Mouse (Mus musculus) left cerebral cortex, postnatal 36 days (tissue): ENCODE data around the gene Gm2564. TPM values are rescaled to one million over a fixed set of nuclear protein-coding genes. Genes with fewer than 3 reads are reported as not detected.
"Not testable (repeated sequence)": the region's sequence is repeated elsewhere in the genome, so short reads cannot be mapped to it uniquely, and the experiment has no call there.

Experiments used
- DNase-seq, 2 experiments: peaks; one replicate each; pipeline ENCODE4 v3.0.0; 2021 to 2022; ENCODE audit warnings: low spot score in 2 of 2, mixed read lengths in 1 of 2
- intact Hi-C: fragments of 180-260 bp; cut with DNase I; formaldehyde crosslinking; loops from one replicate; pipeline ENCODE4 v1.15.1; 2025
- total RNA-seq, 2 experiments: library from RNA; stranded (reverse); gene quantifications; 2 replicates each; pipeline ENCODE4 v1.2.3; 2021

Gene Gm2564
- 10 to 100 TPM; 14.3 TPM for total RNA-seq

- DNase-seq, intact Hi-C loops: not testable (repeated sequence)
Observed at GRCm38 (mm10) chr4:42629419-42629818, at the start of gene Gm2564. Gm2564 (plus strand) TSS chr4:42629719.

DNA sequence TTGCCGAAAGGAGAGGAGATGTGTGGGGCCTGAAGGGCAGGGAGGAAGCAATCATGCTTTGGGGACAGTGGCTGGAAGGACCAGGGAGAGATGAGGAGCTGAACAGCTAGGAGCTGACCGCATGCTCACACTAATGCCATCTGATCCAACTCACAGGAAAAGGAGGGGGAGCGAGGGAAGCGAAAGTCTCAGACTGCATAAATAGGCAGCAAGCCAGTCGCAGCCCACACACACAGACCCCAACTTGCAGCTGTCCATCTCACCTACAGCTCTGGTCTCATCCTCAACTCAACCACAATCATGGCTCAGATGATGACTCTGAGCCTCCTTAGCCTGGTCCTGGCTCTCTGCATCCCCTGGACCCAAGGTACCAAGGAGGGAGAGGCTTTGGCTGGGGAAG is 17.6 kb upstream of the Gm2564 start, which contains the start of gene Gm10591:
TSS of gene Gm10591 (plus strand) at position 301 of the 400 bp plus-strand sequence.
- intact Hi-C loops, DNase-seq: not testable (repeated sequence)

DNA sequence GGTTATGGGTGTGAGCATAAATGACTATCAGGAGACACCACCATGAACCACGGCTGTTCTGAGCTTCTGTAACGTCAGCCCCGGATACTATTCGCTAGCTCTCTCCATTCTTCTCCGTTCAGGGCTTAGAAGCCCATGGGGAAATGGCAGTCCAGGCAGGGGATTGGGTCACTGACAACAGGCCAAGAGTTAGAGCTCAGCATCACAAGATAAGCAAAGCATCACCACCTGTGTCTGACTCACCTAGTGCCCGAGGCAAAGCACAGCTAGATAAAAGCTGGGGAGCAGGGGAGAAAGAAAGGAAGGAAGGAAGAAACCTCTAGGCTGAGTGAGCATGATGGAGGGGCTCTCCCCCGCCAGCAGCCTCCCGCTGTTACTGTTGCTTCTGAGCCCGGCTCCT is 25.4 kb downstream of the Gm2564 start, which contains the start of gene Ccl27b:
TSS of gene Ccl27b (plus strand) at position 301 of the 400 bp plus-strand sequence.
- intact Hi-C loops, DNase-seq: not testable (repeated sequence)

GRCm38 (mm10) chr4:42661793-42662192 is 32.3 kb downstream of the Gm2564 start, which contains the start of gene Il11ra2:
Il11ra2 (minus strand) TSS chr4:42661893.
- DNase-seq, intact Hi-C loops: not testable (repeated sequence)

DNA sequence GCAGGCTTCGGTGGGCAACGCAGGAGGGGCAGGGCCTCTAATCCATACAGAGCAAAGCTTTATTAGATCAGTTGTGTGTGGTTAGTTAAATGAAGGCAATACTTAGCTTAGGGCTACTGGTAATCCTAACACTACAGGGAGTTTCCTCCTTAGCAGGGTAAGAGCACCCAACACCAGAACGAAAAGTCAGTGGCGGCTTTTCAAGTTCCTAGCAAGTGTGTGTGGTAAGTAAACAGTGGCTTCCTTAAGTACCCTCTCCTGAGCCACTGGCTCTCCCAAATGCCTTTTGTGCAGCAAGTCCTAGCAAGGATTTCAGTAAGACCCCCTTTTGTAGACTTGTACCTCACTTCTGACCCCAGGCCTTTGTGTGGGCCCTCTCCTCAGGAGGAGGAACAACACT is 45.9 kb downstream of the Gm2564 start:
- intact Hi-C loops, DNase-seq: not testable (repeated sequence)

GRCm38 (mm10) chr4:42679365-42679764 is 49.8 kb downstream of the Gm2564 start:
- intact Hi-C loops, DNase-seq: not testable (repeated sequence)

DNA sequence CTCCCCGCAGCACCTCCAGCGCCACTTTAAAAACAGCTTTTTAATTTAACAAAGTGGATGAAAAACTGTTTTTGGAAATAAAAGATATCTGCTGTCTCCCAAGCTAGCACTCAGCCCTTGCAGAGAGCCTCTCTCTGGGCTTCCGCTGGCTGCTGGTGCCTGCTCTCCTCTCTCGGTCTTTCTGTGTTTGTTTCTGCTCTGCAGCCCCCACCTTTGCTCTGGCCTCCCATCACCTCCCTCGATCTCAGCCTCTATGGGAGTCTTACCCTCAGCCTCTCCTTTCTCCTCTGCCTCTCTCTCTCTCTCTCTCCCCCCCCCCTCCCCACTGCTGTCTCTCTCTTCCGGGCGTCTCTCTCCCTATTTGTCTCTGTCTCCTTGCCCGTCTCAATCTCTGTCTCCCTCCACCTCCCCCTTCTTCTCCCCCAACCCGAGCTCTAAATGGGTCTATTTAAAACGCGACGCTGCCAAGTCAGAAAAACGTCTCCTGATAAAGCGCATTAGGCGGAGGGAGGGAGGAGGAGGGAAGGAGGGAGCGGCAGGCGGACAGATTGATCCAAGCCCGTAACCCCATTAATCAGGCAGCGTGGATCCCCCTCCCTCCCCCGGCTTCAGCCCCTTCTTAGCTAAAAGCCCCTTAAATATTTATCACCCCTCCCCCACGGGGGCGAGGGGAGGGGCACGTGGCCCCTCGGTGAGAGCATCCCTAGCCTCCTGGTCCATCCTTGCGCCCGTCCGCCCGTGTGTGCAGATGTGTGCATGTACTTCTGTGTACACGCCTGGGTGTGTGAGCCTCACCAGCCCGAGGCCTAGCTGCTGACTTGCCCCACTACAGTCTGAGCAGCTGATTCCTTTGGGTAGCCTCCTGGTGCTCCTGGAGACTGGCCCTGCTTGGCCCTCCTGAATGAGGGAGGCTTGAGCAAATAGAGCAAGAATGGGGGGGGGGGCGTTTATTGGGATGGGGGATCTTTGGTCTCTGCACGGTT is 51.1 kb downstream of the Gm2564 start:
- intact Hi-C loops, DNase-seq: not testable (repeated sequence)

Other genes starting within 250 kb of the Gm2564 start
- gene Gm21586, start 190.3 kb upstream of the Gm2564 start, total RNA-seq, result not detected
- 1 to 10 TPM; 6.9 to 7.7 TPM for gene Gm2163, start 163.0 kb upstream of the Gm2564 start, total RNA-seq
- gene Fam205a2, start 101.5 kb upstream of the Gm2564 start, total RNA-seq, result under 1 TPM in 1 of 2 experiments, not detected in 1; 0.66 TPM
- not detected for gene Gm10591, start 17.5 kb upstream of the Gm2564 start, total RNA-seq
- gene Ccl27b, start 25.5 kb downstream of the Gm2564 start, total RNA-seq, result 1 to 10 TPM; 3.9 to 7.2 TPM
- under 1 TPM; 0.32 to 0.41 TPM for gene Il11ra2, start 32.2 kb downstream of the Gm2564 start, total RNA-seq
- 1 to 10 TPM; 3.1 to 4.0 TPM for gene 4930578G10Rik, start 105.8 kb downstream of the Gm2564 start, total RNA-seq
- 1 to 10 TPM in 1 of 2 experiments, under 1 TPM in 1; 0.82 to 1.0 TPM for gene Ccl19, start 126.9 kb downstream of the Gm2564 start, total RNA-seq
- gene Ccl21a, start 144.3 kb downstream of the Gm2564 start, total RNA-seq, result under 1 TPM in 1 of 2 experiments, not detected in 1; 0.52 TPM
- gene Fam205a1, start 224.2 kb downstream of the Gm2564 start, total RNA-seq, result under 1 TPM; 0.20 to 0.22 TPM
- gene Gm12394, start 227.1 kb downstream of the Gm2564 start, total RNA-seq, result 1 to 10 TPM; 2.6 TPM
- gene Fam205c, start 244.5 kb downstream of the Gm2564 start, total RNA-seq, result 1 to 10 TPM; 1.2 to 2.0 TPM